Mouse (Mus musculus): ENCODE data around the gene Hfe2.

Hfe2 gene

GRCm38 (mm10) chr3:96573611-96574511, 48.9 kb downstream of the Hfe2 start:
- WGBS, result 88% methylated on average over 19 of the region's 19 CpGs

GRCm38 (mm10) chr3:96575272-96575984, 50.5 kb downstream of the Hfe2 start:
- WGBS, result 87% methylated on average over 8 of the region's 8 CpGs

DNA sequence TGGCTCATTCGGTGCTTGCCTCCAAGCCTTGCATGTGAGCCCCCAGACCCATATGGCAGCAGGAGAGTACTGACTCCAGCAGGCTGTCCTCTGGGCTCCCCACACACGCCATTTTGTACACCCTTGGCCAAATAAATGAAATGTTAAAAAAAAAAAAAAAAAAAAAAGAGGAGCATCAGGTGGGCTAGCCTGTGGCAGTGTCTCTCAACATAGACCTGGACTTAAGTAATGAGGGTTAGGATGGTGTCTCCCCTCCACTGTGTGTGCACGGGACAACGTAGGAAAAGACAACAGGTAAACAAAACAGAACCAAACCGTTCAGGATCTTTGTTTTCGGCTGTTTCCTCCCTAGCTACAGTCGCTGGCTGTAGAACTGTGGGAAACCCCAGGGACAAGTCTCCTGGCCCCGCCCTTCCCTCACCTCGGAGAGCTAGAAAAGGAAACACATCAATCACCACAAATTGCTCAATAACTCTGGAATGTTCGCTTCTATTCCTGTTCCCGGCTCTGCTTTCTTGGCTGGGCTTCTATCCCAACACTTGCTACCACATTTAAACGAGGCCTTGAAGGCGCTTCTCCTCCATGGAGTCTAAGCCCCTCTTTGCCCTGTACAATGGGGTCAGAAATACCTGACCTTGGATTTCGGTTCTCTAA, 51.2 kb downstream of the Hfe2 start:
- 40% methylated on average over 14 of the region's 14 CpGs for WGBS

DNA sequence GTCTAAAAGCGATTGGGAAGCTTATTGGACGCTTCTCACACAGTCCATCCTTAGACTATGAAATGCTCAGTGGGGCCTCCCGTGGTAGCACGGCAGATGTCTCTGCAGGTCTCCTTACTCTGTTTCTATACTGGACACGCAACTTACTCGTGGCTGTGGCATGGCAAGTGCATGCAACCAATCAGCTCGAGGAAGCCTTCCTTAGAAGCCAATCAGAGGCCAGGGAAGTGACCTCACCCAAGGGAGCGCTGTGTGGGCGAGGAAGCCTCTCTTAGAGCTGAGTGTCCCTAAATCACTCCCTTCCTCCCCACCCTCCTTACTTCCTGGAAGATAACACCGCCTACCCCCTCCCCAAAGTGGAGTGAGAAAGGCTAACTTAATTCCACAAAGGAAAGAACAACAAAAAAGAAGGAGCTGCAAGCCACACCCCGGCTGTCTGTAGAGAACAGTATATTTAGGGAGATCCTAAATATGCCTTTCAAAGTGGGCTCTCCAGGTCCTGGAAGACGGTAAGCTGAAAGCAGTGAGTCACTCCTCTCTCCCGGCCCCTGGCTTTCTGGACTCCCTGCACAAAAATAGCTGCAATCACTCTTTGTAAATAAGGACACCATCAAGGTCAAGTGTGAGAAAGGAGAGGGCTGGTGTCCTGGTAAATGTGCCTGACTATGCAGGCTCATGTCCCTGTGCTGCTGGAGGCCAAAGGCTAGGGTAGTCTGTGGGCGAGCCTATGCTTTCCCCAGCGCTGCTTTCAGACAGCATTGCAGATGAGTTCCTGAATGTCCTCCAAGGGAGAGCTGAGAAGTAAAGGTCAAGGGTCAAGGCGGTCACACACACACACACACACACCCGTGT, 51.9 kb downstream of the Hfe2 start, which contains the start of gene Gm16253:
Gene Gm16253, plus strand, starts transcription at position 295 of the 852 bp plus-strand sequence.
- 23% methylated on average over 17 of the region's 17 CpGs for whole genome bisulfite sequencing

GRCm38 (mm10) chr3:96577566-96577965, 52.6 kb downstream of the Hfe2 start:
- 63% methylated on average over 4 of the region's 4 CpGs for WGBS

Data from cerebral cortex, adult 2 months (tissue).